Mouse (Mus musculus) adrenal gland, adult 18-20 months (tissue): Measurements from ENCODE around the gene Rab5b. TPM values are rescaled to one million over a fixed set of nuclear protein-coding genes. Genes with fewer than 3 reads are reported as not detected.
"Not testable (repeated sequence)": the region's sequence is repeated elsewhere in the genome, so short reads cannot be mapped to it uniquely, and the experiment has no call there.

ENCODE experiments used
- DNase-seq, 2 experiments: peaks; one replicate each; pipeline ENCODE4 v3.0.0; 2021 to 2022; ENCODE audit warnings: low spot score in 2 of 2
- long read RNA-seq, 2 experiments: library from polyadenylated mRNA; stranded (forward); transcript quantifications; one replicate each; pipeline ENCODE4 v2.0.0; 2021
- total RNA-seq, 2 experiments: library from RNA; stranded (reverse); gene quantifications; 1 replicate in 1 of 2; 2 replicates in 1 of 2; pipeline ENCODE4 v1.2.3; 2021

Rab5b gene
- 100 to 1,000 TPM; 112 to 122 TPM for total RNA-seq
- long read RNA-seq, experiment 1, transcript Rab5b-201 (6 exons, 3,180 nt), result major isoform, 41 of 61 reads
- long read RNA-seq, experiment 1, partial matches to known transcripts, result 10 of 61 reads
- long read RNA-seq, experiment 1, other reads (novel, unspliced or antisense), result 10 of 61 reads
- long read RNA-seq, experiment 2, partial matches to known transcripts, result 0 of 21 reads
- long read RNA-seq, experiment 2, other reads (novel, unspliced or antisense), result 14 of 21 reads

GRCm38 (mm10) chr10:128695992-128696807 is at the start of gene Rab5b:
Gene Rab5b (minus strand): TSS chr10:128696264.
- DNase-seq, result peak; percentile 92 to 97

GRCm38 (mm10) chr10:128744680-128745601 is 48.9 kb upstream of the Rab5b start, which contains the start of gene Dgka:
Gene Dgka (minus strand): TSS chr10:128744855.
- DNase-seq, result no peak

GRCm38 (mm10) chr10:128744211-128744610 is 48.1 kb upstream of the Rab5b start:
- no peak for DNase-seq

- DNase-seq, result peak; percentile 56 to 65
These were observed 47.7 kb upstream of the Rab5b start for GRCm38 (mm10) chr10:128743791-128744191.

GRCm38 (mm10) chr10:128743235-128743634 is 47.2 kb upstream of the Rab5b start:
- DNase-seq, result no peak

- DNase-seq, result no peak
These were observed 46.6 kb upstream of the Rab5b start for GRCm38 (mm10) chr10:128742616-128743015.

GRCm38 (mm10) chr10:128740296-128740695 is 44.2 kb upstream of the Rab5b start:
- no peak for DNase-seq

GRCm38 (mm10) chr10:128737435-128737834 is 41.4 kb upstream of the Rab5b start:
- DNase-seq, result peak; percentile 40 to 41

- no peak for DNase-seq
These were observed 35.9 kb upstream of the Rab5b start for GRCm38 (mm10) chr10:128731992-128732391.

GRCm38 (mm10) chr10:128731002-128731433 is 35.0 kb upstream of the Rab5b start:
- peak; percentile 68 to 79 for DNase-seq

GRCm38 (mm10) chr10:128728059-128728458 is 32.0 kb upstream of the Rab5b start:
- DNase-seq, result no peak

GRCm38 (mm10) chr10:128725466-128725865 is 29.4 kb upstream of the Rab5b start:
- DNase-seq, result not testable (repeated sequence)

- no peak for DNase-seq
These were observed 19.8 kb upstream of the Rab5b start for GRCm38 (mm10) chr10:128715559-128716537.

- DNase-seq, result not testable (repeated sequence)
These were observed 15.3 kb upstream of the Rab5b start for GRCm38 (mm10) chr10:128711318-128711717.

GRCm38 (mm10) chr10:128705317-128705693 is 9.2 kb upstream of the Rab5b start:
- no peak for DNase-seq

- peak; percentile 88 to 93 for DNase-seq
These were observed 8.6 kb upstream of the Rab5b start, which contains the start of gene Cdk2 for GRCm38 (mm10) chr10:128704491-128705316. Gene Cdk2 (minus strand): TSS chr10:128705031.

- no peak for DNase-seq
These were observed 7.8 kb upstream of the Rab5b start, which contains the start of gene Pmel for GRCm38 (mm10) chr10:128703895-128704294. Gene Pmel (plus strand): TSS chr10:128704195.

- DNase-seq, result peak in 1 of 2 experiments; percentile 13
These were observed 6.4 kb upstream of the Rab5b start for GRCm38 (mm10) chr10:128702328-128703007.
